Mouse (Mus musculus) brain, embryonic 14.5 days (tissue): ENCODE results near the gene Aldh2.

Experiments used
- CTCF ChIP-seq: fragments of 200-500 bp; IDR thresholded peaks from 2 replicates; pipeline ENCODE4 v1.5.1; 2012; ENCODE audit warnings: inconsistent platforms, mild to moderate bottlenecking, moderate library complexity, borderline replicate concordance; ENCODE audit not compliant: insufficient read depth, insufficient read length; ENCODE audit errors: extremely low read depth
- POLR2A ChIP-seq: fragments of 200-500 bp; IDR thresholded peaks from 2 replicates; pipeline ENCODE4 v1.6.1; 2012; ENCODE audit warnings: mild to moderate bottlenecking, inconsistent platforms, borderline replicate concordance; ENCODE audit not compliant: poor library complexity, insufficient read depth, insufficient read length, severe bottlenecking; ENCODE audit errors: extremely low read depth

DNA sequence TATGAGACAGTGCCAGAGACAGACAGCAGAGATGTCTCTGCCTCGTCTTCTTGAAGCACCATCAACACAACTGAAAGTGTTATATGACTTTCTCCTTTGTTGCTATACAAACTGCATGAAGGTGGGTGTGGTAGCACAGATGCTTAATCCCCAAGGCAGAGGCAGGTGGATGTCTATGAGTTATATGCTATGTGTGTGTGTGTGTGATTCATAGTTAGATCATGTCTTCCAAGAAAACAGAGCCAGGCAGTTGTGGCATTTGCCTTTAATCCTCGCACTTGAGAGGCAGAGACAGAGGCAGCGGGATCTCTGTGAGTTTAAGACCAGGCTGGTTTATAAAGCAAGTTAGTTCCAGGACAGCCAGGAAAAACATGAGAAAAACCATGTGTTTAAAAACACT is 29.6 kb upstream of the Aldh2 start:
- no peak for TF ChIP-seq POLR2A
- no peak for TF ChIP-seq CTCF
